Mouse (Mus musculus) testis, adult 2 months (tissue): ENCODE measurements around the gene Fignl2. TPM values are rescaled to one million over a fixed set of nuclear protein-coding genes. Genes with fewer than 3 reads are reported as not detected.

Experiments
- H3K27ac ChIP-seq: fragments of 200-500 bp; 2 replicates; pipeline ENCODE4 v1.5.1; 2012; ENCODE audit warnings: low read depth, low read length; ENCODE audit not compliant: control insufficient read depth, insufficient read depth
- H3K27me3 ChIP-seq: fragments of 200-500 bp; 2 replicates; pipeline ENCODE4 v1.6.1; 2012; ENCODE audit warnings: mild to moderate bottlenecking, low read length, moderate library complexity; ENCODE audit not compliant: control insufficient read depth, insufficient read depth
- H3K36me3 ChIP-seq: fragments of 200-500 bp; 2 replicates; pipeline ENCODE4 v1.6.1; 2012; ENCODE audit warnings: mild to moderate bottlenecking, low read length; ENCODE audit not compliant: control insufficient read depth, insufficient read depth
- H3K4me1 ChIP-seq: fragments of 200-500 bp; 2 replicates; pipeline ENCODE4 v1.6.1; 2012; ENCODE audit warnings: low read length; ENCODE audit not compliant: control insufficient read depth, insufficient read depth
- H3K4me3 ChIP-seq: fragments of 200-500 bp; 2 replicates; pipeline ENCODE4 v1.5.1; 2012; ENCODE audit warnings: low read depth, mild to moderate bottlenecking, low read length, moderate library complexity, mixed read lengths; ENCODE audit not compliant: control insufficient read depth
- CTCF ChIP-seq: fragments of 200-500 bp; IDR thresholded peaks from 2 replicates; pipeline ENCODE4 v1.5.1; 2012; ENCODE audit warnings: low read depth, mild to moderate bottlenecking, inconsistent platforms, low read length, moderate library complexity; ENCODE audit not compliant: control insufficient read depth, insufficient read depth, insufficient replicate concordance
- POLR2A ChIP-seq: fragments of 200-500 bp; IDR thresholded peaks from 2 replicates; pipeline ENCODE4 v1.6.1; 2012; ENCODE audit warnings: low read depth, mild to moderate bottlenecking, inconsistent platforms, low read length, moderate library complexity; ENCODE audit not compliant: control insufficient read depth
- polyA plus RNA-seq: library from polyadenylated mRNA; depleted of rRNA; stranded (reverse); fragments of >200 nt; gene quantifications from 2 replicates; pipeline ENCODE4 v1.2.3, GENCODE M21; 2012

Gene Fignl2
- polyA plus RNA-seq, 1 experiment = 0.44 TPM

GRCm38 (mm10) chr15:101066364-101066847, 12.0 kb downstream of the Fignl2 start:
- H3K27me3 ChIP-seq = no peaks in the 10 kb centered on the region
- no peak overlapping the region for H3K27ac ChIP-seq
- no peak overlapping the region for H3K4me3 ChIP-seq
- TF ChIP-seq POLR2A (no peak), CTCF (no peak)
- no peaks in the 10 kb centered on the region for H3K36me3 ChIP-seq
- no peaks in the 10 kb centered on the region; the same call in 1 of the 2 replicates for H3K4me1 ChIP-seq

- H3K36me3 ChIP-seq = no peaks in the 10 kb centered on the region
- H3K27ac ChIP-seq = no peak overlapping the region
- no peaks in the 10 kb centered on the region for H3K27me3 ChIP-seq
- H3K4me1 ChIP-seq = no peaks in the 10 kb centered on the region; the same call in 1 of the 2 replicates
- no peak overlapping the region for H3K4me3 ChIP-seq
- TF ChIP-seq POLR2A (no peak), CTCF (no peak)
Measured at GRCm38 (mm10) chr15:101065069-101065468, 13.3 kb downstream of the Fignl2 start.

- H3K4me1 ChIP-seq = no peaks in the 10 kb centered on the region
- TF ChIP-seq POLR2A (no peak), CTCF (no peak)
- H3K4me3 ChIP-seq = no peak overlapping the region
- no peak overlapping the region for H3K27ac ChIP-seq
- H3K27me3 ChIP-seq = no peaks in the 10 kb centered on the region
- no peaks in the 10 kb centered on the region for H3K36me3 ChIP-seq
Measured at GRCm38 (mm10) chr15:101060280-101060852, 18.0 kb downstream of the Fignl2 start.

- no peak overlapping the region for H3K4me3 ChIP-seq
- no peaks in the 10 kb centered on the region for H3K36me3 ChIP-seq
- H3K27ac ChIP-seq = no peak overlapping the region
- no peaks in the 10 kb centered on the region for H3K4me1 ChIP-seq
- no peak for TF ChIP-seq CTCF
- TF ChIP-seq POLR2A = no peak
- no peaks in the 10 kb centered on the region for H3K27me3 ChIP-seq
Measured at GRCm38 (mm10) chr15:101059570-101060279, 18.6 kb downstream of the Fignl2 start.

- Histone ChIP-seq H3K27me3 (no peaks in the 10 kb centered on the region), H3K4me1 (peaks cover 16% of the 10 kb centered on the region), H3K4me3 (no peak overlapping the region), H3K27ac (no peak overlapping the region), H3K36me3 (no peaks in the 10 kb centered on the region)
- TF ChIP-seq CTCF = peak; percentile 45; the same call in 1 of the 2 replicates
- TF ChIP-seq POLR2A = no peak
Measured at GRCm38 (mm10) chr15:101056225-101056624, 22.1 kb downstream of the Fignl2 start.

- H3K36me3 ChIP-seq = no peaks in the 10 kb centered on the region
- no peak overlapping the region for H3K27ac ChIP-seq
- H3K4me3 ChIP-seq = no peak overlapping the region
- no peaks in the 10 kb centered on the region for H3K27me3 ChIP-seq
- H3K4me1 ChIP-seq = peaks cover 17% of the 10 kb centered on the region
- TF ChIP-seq CTCF = no peak
- TF ChIP-seq POLR2A = no peak
Measured at GRCm38 (mm10) chr15:101054541-101054940, 23.8 kb downstream of the Fignl2 start.

GRCm38 (mm10) chr15:101053832-101054459, 24.4 kb downstream of the Fignl2 start:
- no peaks in the 10 kb centered on the region for H3K27me3 ChIP-seq
- H3K4me1 ChIP-seq = peaks cover 17% of the 10 kb centered on the region
- no peak overlapping the region; the same call in 1 of the 2 replicates for H3K4me3 ChIP-seq
- TF ChIP-seq POLR2A (no peak), CTCF (no peak)
- H3K27ac ChIP-seq = no peak overlapping the region
- H3K36me3 ChIP-seq = no peaks in the 10 kb centered on the region
